Mouse (Mus musculus) left cerebral cortex, postnatal 4 days (tissue): ENCODE measurements around the gene Vmn1r93. TPM values are rescaled to one million over a fixed set of nuclear protein-coding genes. Genes with fewer than 3 reads are reported as not detected.
"Not testable (repeated sequence)": the region's sequence is repeated elsewhere in the genome, so short reads cannot be mapped to it uniquely, and the experiment has no call there.

ENCODE experiments used
- DNase-seq: peaks from one replicate; pipeline ENCODE4 v3.0.0-alpha.2; 2022
- intact Hi-C: fragments of 180-260 bp; cut with DNase I; formaldehyde crosslinking; loops from one replicate; pipeline ENCODE4 v1.15.1; 2025
- total RNA-seq, 2 experiments: library from RNA; stranded (reverse); gene quantifications; 2 replicates each; pipeline ENCODE4 v1.2.3; 2021

Vmn1r93 gene
- not detected for total RNA-seq

GRCm38 (mm10) chr7:20138988-20139387, at the start of gene Vmn1r93:
Vmn1r93 (minus strand) TSS chr7:20139088.
- intact Hi-C loops = not testable (repeated sequence)

GRCm38 (mm10) chr7:20168277-20168676, 29.4 kb upstream of the Vmn1r93 start, which contains the start of gene Vmn1r94:
Vmn1r94 (minus strand) TSS chr7:20168377.
- DNase-seq, intact Hi-C loops: not testable (repeated sequence)

More at GRCm38 (mm10) chr7:20138988-20139387, at the start of gene Vmn1r93:
- not testable (repeated sequence) for DNase-seq

- DNase-seq, intact Hi-C loops: not testable (repeated sequence)
Measured at GRCm38 (mm10) chr7:20122479-20122878, 16.4 kb downstream of the Vmn1r93 start, which contains the start of gene Gm16442. Gm16442 (minus strand) TSS chr7:20122579.

GRCm38 (mm10) chr7:20099380-20099779, 39.5 kb downstream of the Vmn1r93 start, which contains the start of gene Vmn1r91:
Vmn1r91 (plus strand) TSS chr7:20099680.
- DNase-seq, intact Hi-C loops: not testable (repeated sequence)

Other genes starting within 250 kb of the Vmn1r93 start
- gene Pvr, start 217.9 kb downstream of the Vmn1r93 start, total RNA-seq = 10 to 100 TPM; 14.6 to 18.8 TPM
- not detected for gene Igsf23, start 188.3 kb downstream of the Vmn1r93 start, total RNA-seq
- gene Ceacam20, start 173.7 kb downstream of the Vmn1r93 start, total RNA-seq = not detected
- gene Nlrp9b, start 147.6 kb downstream of the Vmn1r93 start, total RNA-seq = not detected
- not detected for gene Vmn1r91, start 39.4 kb downstream of the Vmn1r93 start, total RNA-seq
- not detected for gene Gm16442, start 16.5 kb downstream of the Vmn1r93 start, total RNA-seq
- not detected for gene Vmn1r94, start 29.3 kb upstream of the Vmn1r93 start, total RNA-seq
- not detected for gene Vmn1r95, start 54.6 kb upstream of the Vmn1r93 start, total RNA-seq
- gene Gm6164, start 66.5 kb upstream of the Vmn1r93 start, total RNA-seq = not detected
- gene Gm4498, start 94.7 kb upstream of the Vmn1r93 start, total RNA-seq = not detected
- not detected for gene Gm5890, start 123.7 kb upstream of the Vmn1r93 start, total RNA-seq
- not detected for gene Gm4133, start 195.0 kb upstream of the Vmn1r93 start, total RNA-seq
- gene Gm5728, start 236.3 kb upstream of the Vmn1r93 start, total RNA-seq = not detected